Mouse (Mus musculus) brain, embryonic 14.5 days (tissue): ENCODE results near the gene Cenpv. TPM values are rescaled to one million over a fixed set of nuclear protein-coding genes. Genes with fewer than 3 reads are reported as not detected.

Experiments
- DNase-seq: peaks from one replicate; pipeline ENCODE4 v3.0.0-alpha.2; 2011; ENCODE audit warnings: low read depth
- CTCF ChIP-seq: fragments of 200-500 bp; IDR thresholded peaks from 2 replicates; pipeline ENCODE4 v1.5.1; 2012; ENCODE audit warnings: inconsistent platforms, mild to moderate bottlenecking, moderate library complexity, borderline replicate concordance; ENCODE audit not compliant: insufficient read depth, insufficient read length; ENCODE audit errors: extremely low read depth
- POLR2A ChIP-seq: fragments of 200-500 bp; IDR thresholded peaks from 2 replicates; pipeline ENCODE4 v1.6.1; 2012; ENCODE audit warnings: mild to moderate bottlenecking, inconsistent platforms, borderline replicate concordance; ENCODE audit not compliant: poor library complexity, insufficient read depth, insufficient read length, severe bottlenecking; ENCODE audit errors: extremely low read depth
- polyA plus RNA-seq: library from polyadenylated mRNA; depleted of rRNA; stranded (reverse); fragments of >200 nt; gene quantifications from 2 replicates; pipeline ENCODE4 v1.2.3, GENCODE M21; 2012; rRNA removed

Gene Cenpv
- polyA plus RNA-seq, result 112 and 180 TPM in 2 replicates

DNA sequence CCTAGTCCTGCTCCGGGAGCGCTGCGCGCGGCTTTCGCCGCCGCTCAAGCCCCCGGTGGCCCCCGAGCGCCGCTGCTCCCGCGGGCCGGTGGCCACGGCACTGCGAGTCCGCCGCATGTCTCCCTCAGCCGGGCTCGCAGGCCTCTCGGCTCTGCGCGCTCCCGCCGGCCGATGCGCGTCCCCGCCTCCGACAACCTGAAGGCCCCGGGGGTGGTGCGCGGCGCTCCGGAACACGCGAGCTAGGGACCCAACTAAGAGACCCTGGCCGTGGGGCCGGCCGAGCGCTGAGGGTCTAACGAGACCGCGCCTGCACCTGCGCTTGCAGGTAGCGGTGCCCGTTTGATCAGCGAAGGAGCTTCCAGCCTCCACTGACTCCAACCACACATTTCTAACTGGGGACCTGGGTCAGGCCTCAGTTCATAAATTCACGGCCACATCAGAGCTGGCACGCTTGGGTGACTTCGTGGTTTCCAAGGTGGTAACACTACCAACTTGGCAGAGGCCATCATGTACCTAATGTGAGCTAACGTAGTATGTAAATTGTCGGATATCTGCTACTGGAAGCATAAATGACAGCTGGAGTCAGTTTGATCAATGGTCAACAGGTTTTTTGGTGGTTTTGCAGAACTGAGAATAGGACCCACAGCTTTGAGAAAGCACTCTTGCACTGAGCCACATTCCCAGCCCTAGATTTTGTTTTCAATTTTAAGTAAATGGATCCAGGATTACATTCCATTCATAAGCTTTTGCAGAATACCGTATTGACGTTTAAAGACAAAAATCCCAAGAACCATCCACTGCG, at the start of gene Cenpv:
TSS of gene Cenpv (minus strand) at position 173 of the 802 bp plus-strand sequence.
- TF ChIP-seq CTCF (no peak), POLR2A (peak; percentile 91)
- peak; percentile 88 for DNase-seq

DNA sequence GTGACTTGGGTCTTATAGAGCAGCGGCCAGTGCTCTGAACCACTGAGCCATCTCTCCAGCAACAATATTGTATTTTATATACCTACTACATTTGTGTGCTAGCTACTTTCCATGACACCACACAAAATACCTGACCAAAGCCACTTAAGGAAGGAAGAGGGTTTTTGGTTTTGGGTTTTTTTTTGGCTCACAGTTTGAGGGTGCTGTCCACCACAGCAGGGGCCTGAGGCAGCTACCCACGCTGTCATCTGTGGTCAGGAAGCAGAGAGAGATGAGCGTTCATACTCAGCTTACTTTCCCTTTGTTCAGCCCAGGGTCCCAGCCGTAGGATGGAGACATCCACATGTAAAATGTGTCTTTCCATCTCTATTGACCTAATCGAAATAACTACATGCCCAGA, 48.0 kb upstream of the Cenpv start:
- DNase-seq, result no peak

DNA sequence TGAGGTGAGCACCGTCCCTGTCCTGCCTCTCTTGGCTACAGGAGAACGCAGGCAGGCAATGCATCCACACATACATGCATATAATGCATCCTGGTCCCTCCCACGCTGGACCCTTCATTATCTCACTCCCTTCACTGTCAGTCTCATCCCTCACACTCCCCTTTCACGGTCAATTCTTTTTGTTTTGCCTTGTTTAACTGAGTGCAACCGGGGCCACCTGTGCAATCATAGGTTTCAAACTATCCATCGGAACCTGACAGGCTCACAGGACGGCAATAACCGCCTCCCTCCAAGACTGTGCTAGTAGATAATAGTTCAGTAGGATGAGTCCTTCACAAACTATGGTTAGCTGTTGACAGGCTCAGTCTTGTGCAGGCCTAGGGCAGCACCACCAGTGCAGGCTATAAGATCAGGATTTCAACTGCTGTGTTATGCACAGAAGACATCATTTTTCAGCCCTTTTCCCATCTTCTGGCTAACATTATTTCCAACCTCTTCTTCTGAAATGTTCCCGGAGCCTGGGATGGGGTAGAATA, 45.7 kb upstream of the Cenpv start:
- TF ChIP-seq CTCF (no peak), POLR2A (no peak)
- DNase-seq, result no peak

More for the DNA sequence above, 48.0 kb upstream of the Cenpv start:
- TF ChIP-seq POLR2A, result no peak
- no peak for TF ChIP-seq CTCF

DNA sequence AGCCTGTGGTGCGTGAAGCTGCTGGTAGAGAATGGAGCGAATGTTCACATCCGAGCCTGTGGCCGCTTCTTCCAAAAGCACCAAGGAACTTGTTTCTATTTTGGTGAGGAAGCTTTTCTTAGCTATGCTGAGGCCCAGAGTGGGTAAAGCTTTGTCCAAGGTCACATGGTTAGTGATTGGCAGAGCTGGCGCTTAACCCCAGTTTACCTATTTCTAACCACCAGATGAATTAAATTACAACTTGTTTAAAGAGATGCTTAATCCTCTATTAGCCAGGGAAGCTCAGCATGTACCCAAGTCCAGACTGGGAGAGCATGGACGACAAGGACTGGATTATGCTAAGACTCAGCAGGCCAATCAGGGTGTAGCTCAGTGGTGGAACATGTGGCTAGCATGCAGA, 44.0 kb upstream of the Cenpv start:
- TF ChIP-seq CTCF (no peak), POLR2A (no peak)
- no peak for DNase-seq

DNA sequence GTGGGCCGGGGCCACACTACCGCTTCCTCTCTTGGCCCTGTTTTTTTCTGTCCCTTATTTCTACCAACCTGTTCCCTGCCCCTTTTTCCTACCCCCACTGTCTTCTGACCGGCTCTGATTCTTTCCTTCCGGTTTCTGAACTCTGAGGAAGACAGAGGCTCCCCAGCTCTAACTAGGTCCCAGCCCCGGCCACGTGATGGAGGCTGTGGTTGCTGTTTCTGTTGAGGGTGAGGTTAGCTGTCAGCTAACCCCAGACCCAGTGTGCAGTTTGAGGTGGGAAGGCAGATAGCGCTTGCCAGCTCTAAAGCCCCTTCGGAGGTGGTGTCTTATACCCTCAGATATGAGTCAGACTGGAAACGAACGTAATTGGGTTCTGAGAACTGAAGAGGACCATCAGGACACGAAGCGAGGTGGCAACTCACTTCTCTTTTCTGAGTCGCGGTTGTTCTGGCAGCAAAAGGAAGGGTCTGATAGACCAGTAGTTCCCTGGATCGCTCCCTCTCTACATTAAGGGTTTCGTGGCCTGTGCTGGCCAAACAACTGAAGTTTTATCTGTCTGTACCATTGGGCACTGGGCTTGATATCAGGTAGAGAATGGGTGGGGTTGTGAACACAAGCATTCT, 37.6 kb upstream of the Cenpv start:
- DNase-seq, result no peak
- TF ChIP-seq POLR2A (no peak), CTCF (no peak)

DNA sequence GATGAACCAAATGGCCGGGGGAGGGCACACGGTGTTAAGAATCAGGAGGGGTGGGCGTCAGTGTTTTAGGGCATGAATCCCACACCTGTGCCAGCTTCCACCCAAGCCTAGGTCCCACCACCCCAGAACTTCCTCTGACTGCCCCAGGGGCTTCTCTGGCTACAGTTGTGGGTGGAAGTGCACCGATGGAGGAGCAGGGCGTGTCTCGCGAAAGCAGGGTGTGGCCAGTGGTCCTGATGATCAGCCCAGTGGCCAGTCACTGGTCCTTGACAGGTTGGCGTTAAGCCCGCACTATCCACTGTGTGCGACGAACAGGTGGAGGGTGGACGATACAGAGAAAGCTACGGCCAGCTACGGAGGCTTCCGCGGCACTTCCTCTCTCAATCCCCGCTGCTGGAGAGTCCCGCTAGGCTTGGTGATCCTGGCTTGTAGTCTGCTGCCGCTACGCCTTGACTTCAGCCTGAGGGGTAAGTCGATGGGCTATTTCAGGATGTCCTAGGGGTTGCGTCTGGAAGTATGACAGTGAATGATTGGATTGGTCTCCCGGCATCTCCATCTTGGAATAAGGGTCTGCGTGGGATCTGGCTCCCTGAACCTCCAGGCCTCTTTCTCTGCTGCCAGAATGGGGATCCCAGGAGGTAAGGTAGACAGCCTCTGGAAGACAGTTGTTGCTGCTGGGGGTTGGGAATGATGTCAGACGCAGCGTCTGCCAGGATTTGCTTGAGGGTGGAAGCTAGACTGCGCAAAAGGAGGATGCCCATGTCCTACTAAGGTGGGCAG, 36.8 kb upstream of the Cenpv start:
- DNase-seq, result peak; percentile 62
- TF ChIP-seq CTCF (no peak), POLR2A (no peak)

DNA sequence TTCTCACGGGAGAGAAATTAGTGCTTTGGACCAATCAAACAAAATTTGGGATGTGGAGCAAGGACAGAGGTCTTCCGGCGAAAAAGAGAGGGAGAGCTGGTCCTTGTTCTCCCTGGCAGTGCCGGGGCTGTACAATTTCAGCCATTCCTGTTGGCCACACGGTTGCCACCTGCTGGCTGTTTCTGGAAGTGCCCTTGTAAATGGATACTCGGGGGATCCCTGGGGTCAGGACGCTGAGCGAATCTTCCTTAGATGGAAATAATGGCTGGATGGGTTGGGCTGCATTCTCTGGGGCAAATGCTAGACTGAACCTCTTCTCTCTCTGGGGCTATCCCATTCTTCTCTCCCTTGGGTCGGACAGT, 36.2 kb upstream of the Cenpv start:
- DNase-seq, result peak; percentile 90
- TF ChIP-seq CTCF (peak; percentile 96), POLR2A (no peak)

DNA sequence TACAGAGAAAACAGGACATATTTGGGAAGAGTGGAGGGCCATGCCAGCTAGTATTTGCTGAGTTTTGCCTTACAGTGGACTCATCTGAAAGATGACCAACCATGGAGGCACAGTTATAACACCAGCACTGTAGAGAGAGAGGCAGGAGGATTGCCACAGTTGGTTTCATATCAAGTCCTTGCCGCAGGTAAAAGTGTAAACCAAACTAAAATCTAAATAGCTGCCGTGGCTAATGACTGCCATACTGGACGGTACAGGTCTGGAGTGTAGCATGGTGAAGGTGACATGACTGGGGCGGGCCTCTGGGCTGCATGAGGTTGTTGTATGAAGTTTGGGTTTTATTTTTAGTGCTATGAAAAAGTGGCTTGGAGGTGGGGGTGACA, 35.6 kb upstream of the Cenpv start:
- no peak for DNase-seq
- TF ChIP-seq CTCF (no peak), POLR2A (no peak)

DNA sequence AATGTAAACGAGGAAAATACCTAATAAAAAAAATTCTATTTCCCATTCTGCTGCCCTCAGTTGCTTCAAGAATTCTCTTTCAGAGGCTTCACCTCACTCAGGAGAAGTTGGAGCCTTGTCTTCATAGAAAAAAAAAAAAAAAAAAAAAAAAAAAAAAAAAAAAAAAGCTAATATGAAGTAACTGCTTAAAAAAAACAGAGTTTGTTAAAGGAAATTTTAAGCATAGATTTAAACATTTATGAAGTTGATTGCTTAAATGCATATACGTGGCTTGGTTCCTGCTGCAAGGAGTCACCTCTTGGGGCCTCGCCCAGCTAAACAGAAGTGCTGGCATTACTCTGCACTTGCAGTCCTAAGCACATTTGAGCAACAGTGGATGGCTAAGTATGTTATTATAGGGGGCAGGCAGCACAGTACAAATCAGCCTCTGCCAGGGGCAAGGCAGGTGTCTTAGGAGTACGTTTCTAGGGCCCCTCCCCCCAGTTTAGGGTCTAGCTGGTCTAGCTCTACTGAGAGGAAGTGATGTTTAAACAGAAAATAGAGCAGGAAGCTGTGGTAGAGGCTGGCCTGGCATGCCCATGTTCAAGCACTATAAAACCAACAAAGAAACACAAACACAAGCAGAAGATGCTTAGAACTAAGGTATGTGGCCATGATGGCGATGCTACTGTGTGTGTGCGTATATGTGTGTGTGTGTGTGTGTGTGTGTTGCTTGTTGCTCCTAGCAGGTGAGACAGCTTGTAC, 35.1 kb upstream of the Cenpv start, which contains the start of gene Trpv2:
TSS of gene Trpv2 (plus strand) at position 528 of the 744 bp plus-strand sequence.
- TF ChIP-seq CTCF (no peak), POLR2A (no peak)
- DNase-seq, result no peak

DNA sequence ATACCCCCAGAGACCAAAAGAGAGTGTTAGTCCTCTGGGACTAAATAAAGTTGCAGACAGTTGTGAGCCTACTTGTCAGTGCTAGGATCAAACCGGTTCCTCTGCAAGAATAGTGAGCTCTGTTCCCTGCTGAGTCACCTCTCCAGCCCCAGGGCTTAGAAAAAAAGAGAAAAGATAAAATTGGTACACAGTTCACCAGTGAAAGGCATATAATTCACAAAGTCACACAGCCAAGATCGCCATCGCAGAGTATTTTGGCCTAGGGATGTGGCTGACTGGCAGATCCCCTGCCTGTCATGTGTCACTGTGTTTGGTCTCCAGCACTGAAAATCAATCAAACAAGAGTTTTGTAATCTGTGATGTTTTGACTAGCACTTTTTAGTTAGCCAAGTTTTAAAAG, 29.2 kb upstream of the Cenpv start:
- no peak for DNase-seq
- TF ChIP-seq CTCF (no peak), POLR2A (no peak)

DNA sequence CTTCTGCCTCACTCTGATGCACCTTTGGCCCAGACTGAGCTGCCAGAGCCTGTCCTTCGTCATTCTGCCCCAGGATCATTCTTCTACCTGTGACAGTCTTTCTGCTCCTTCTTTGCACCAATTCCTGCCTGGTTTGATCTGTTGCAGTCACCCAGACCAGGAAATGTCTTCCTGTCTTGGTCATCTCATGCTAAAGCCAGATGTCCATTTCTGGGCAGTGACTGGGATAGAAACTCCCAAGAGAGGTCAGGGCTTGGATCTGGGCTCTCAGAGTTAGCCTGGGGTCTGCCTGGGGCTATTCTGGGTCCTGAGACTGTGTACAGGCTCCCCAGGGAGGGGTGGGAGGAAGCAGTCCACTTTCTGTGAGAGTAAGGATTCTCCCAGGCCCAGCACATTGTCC, 27.1 kb upstream of the Cenpv start:
- TF ChIP-seq CTCF, result no peak
- TF ChIP-seq POLR2A, result no peak

DNA sequence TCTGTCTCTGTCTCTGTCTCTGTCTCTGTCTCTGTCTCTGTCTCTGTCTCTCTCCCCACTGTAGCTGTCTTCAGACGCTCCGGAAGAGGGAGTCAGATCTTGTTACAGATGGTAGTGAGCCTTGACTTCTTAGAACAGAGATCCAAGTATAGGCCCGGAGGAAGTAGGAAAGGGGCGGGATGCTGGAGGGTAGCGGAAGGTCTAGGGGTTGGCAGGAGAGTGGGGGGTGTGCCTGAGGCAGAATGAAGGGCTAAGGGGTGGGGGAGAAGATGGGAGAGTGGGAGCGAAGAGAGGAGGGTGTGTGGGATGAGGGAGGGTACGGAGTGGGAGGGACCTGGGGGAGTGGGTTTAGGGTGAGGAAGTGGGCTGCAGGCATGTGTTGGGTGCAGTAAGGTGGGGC, 26.7 kb upstream of the Cenpv start:
- no peak for DNase-seq
- TF ChIP-seq POLR2A, result no peak
- TF ChIP-seq CTCF, result no peak

More for the DNA sequence above, 27.1 kb upstream of the Cenpv start:
- no peak for DNase-seq
